Mouse (Mus musculus) megakaryocyte-erythroid progenitor cell, adult 5-6 weeks (primary cell): ENCODE results near the gene Gpr142. TPM values are rescaled to one million over a fixed set of nuclear protein-coding genes. Genes with fewer than 3 reads are reported as not detected.
A peak's percentile ranks its signal among the peaks of the same experiment; 100 is the strongest.

Experiments used
- ATAC-seq: replicated peaks from 2 replicates; pipeline ENCODE4 v1.8.0; 2016; ENCODE audit warnings: mild to moderate bottlenecking, inconsistent platforms; ENCODE audit not compliant: severe bottlenecking, poor library complexity, low FRiP score, low TSS enrichment
- total RNA-seq, 2 experiments: library from RNA; stranded (forward) in 1 of 2; stranded (reverse) in 1 of 2; fragments of 200-1000, 215-1000 nt in 1 of 2; fragments of >200 nt in 1 of 2; fragmentation: Nextera tagmentation in 1 of 2; gene quantifications; 2 replicates each; pipeline ENCODE4 v1.2.3; 2014 to 2017

Gene Gpr142
- total RNA-seq, 2 experiments from 2014 or later: not detected

- ATAC-seq: peak; percentile 72
Observed at GRCm38 (mm10) chr11:114829499-114830432, 31.0 kb downstream of the Gpr142 start.

DNA sequence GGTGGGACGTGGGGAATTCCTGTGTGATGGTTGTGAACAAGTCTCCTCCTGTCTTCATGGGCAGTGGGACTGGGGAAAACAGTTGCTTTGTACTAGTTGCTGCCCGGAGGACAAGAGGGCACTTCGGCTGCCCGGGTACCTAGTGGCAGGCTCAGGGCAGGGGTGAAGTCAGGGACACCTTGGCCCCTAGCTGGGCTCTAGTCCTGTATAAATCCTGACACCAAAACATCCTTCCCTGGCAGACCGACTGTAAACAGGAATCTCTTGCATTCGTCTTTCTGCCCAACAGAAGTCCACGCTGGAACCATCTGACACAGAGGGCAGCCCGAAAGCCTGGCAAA is 31.7 kb downstream of the Gpr142 start:
- no peak for ATAC-seq

DNA sequence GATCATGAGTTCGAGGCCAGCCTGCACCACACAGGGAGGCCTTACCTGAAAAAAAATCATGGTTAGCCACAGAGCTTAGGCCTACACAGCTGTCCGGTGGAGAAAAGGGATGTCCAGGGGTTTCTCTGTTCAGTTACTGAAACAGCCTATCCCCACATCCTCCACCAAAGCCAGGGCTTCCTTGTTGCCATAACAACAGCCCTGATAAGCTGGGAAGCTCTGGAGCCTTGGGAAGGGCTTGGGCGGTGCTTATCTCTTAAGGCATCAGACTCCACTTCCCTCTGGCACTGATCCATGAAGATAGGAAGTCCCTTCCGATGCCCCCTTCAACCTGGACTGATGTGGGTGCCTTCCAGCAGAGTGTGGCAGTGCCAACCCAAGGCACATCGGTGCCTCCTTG is 34.4 kb downstream of the Gpr142 start:
- ATAC-seq: no peak

DNA sequence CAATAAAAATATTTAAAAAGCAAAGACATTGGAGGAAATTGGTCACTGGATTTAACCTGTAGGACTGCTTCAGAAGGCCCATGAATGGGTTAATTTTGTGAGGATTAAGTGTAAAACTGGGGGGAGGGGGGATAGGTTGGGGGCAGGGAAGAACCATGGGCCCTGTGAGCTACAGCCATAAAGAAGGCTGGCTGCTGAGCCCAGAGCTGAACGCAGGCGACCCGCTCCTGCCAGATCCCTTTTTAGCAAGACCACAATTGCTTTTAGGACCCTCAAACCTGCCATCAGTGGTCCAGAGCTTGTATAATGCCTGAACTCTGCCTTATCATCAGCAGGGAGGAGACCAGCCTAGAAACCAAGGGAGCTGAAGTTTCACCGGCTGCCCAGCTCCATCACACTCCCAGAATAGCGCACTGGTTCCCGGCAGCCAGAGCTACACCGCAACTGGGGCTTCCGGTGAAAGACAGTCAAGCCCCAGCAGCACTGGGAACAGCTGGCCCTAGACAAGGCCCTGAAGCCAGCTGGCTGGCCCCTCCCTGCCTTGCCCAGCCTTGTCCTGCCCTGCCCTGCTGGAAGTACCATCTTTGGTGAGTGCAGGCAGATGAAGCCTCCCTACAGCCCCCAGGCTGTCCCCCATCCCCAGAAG is 45.2 kb downstream of the Gpr142 start:
- ATAC-seq: 0 out of 2 replicates have a peak, but pooled peaks have one; percentile 11

GRCm38 (mm10) chr11:114844464-114845220 is 45.9 kb downstream of the Gpr142 start:
- no peak for ATAC-seq

- no peak for ATAC-seq
Observed at GRCm38 (mm10) chr11:114846336-114846735, 47.6 kb downstream of the Gpr142 start.

GRCm38 (mm10) chr11:114847008-114847407 is 48.3 kb downstream of the Gpr142 start:
- no peak for ATAC-seq

GRCm38 (mm10) chr11:114849572-114849971 is 50.8 kb downstream of the Gpr142 start:
- ATAC-seq: no peak

- ATAC-seq: no peak
Observed at GRCm38 (mm10) chr11:114850066-114850451, 51.3 kb downstream of the Gpr142 start.

DNA sequence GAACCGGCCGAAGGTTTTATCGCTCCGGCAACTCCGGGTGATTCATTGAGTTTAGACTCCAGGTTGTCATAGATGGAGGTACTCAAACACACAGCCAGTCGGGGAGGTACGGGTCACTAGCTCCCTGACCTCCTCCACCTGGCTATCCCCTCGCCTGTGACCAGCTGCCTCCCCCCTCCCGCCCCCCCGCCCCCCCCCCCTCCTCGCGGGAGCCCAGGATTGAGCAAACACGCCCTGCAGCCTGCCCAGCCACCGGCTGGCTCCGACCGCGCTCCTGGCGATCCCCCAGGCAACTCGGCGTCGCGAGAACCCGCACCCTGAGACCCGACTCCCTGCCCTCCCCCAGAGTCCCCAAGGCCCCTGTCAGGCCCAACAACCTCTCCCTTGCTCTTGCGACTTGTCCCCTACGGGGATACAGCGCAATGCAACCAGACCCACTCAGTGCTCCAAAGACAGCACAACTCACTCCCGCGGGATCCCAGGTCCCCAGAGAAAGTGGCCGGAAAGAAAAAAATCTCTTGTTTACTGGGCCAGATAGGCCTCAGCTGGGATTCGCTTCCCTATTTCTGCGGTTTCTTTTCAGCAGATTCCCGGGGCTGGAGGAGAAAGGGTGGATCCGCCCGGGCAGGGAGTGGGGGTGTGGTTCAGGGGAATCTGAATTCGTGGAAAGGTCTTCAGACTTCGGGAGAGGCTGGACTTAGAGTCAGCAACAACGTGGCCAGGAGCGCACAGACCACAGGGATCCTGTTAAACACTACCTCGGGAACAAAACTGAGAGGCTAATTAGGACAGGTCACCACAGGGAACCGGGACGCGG is 51.9 kb downstream of the Gpr142 start, which contains the start of gene Gprc5c:
Gprc5c (plus strand) TSS at position 701 of the 817 bp plus-strand sequence.
- no peak for ATAC-seq

DNA sequence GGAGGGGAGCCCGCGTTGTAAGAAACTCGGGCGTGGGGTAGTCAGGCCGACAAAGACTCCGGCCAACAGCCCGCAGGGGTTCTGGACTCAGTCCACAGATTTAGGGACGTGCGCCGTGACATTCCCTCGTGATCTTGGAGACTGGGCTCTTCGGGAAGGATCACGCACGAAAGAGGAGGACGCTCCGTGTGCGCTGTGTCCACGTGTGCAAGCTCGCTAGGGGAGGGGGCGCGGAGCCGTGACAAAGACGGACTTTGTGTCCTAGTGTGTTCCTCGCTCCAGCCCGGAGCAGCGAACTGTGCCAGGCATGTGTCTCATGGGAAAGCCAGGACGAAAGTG is 52.5 kb downstream of the Gpr142 start:
- ATAC-seq: no peak

DNA sequence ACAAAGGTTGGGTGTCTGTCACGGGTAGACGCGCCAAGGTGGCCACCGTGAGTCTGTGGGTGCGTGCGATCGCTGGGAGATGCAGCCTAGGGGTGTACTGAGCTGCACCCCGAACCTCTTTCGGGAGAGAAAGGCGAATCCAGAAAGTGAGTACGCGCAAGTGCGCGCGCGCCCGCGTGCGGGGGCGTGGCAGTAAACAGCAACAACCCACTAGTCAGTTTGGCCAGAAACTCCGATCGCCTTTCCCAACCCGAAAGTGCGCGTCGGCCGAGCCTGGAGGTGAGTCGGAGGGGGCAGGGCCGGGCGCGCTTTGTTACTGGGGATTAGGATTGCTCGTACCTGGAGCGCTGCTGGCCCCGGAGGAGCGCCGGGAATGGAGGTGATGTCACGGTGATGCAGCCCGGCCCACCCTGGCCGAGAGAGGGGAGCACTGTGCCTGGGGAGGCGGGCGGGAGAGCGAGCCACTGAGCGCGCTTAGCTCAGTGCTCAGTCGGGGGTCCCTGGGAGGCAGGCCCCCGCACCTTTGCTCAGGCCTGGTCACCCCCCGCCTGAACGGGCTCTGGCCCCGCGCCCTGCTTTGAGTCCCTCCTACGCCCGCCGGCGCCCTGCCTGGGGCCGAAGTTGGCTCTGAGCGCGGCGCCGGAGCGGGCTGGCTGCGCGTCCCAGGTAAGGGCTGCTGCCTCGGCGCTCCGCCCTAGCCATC is 53.0 kb downstream of the Gpr142 start:
- 0 out of 2 replicates have a peak, but pooled peaks have one; percentile 12 for ATAC-seq

DNA sequence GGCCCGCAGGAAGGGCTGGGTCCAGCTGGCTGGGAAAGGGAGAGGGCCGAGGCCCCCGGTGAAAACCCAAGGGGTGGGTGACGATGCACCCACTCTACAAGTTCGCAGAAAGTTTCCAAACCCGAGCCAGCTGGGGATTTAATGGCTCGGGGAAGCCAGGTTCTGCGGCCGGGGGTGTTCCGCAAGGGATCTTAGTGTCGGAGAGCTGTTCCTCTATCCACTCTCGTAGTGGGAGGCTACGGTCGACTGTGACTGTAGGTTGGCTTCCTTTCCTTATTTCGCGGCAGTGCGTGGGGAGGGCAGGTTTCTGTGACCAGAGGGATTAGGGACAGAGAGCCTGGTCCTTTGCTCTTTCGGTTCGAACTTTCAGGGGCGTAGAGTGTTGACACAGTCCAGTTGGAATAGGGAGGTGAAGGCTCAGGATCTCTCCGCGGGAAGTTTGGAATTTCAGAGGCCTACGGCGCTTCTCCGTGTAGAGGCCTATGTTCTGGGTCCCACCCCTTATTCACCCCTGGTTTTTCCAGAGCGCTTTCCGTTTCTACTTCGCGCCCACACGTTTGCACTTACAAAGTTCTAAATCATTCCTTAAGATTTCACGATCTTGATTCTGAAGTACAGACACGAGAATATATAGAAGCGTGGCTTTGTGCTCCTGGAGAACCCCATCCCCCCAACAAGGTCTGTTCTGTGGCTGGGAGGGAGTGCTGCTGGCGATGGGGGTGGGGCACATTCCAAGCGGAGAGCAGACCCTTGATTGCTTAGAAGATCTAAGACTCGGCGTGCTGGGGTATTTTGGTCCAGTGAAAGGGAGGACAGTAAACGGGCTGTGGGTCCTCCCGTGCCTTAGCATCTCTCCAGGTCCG is 53.8 kb downstream of the Gpr142 start:
- ATAC-seq: no peak

DNA sequence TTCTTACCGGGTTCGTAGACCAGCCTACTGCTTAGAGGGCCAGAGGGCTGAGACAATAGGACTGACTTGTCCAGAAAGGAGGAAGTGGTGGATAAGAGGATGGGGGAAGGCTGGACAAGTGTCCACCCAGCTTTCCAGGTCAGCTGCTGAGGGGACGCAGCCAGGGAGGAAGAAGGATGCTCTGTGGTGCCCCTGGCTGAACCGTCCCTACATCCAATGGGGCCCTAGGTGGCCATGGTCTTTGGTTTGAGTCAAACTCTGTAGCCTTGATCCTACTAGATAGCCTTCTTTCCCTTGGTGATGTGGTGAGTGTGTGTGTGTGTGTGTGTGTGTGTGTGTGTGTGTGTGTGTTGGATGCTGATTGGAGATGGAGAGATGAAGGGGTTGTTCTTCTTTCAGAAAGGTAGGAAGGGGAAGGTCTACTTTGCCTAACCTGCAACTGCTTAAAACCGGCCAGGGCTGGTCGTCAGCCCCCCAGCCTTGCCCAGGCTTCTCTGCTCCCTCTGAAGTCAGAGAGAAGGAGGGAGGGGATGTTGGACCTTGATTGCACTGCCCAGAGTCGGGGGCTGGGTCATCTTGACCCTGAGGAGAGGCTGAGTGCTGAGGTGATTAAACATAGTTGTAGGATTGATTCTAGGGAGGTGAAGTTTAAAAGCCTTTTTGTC is 54.6 kb downstream of the Gpr142 start:
- ATAC-seq: no peak

GRCm38 (mm10) chr11:114854581-114854980 is 55.9 kb downstream of the Gpr142 start:
- ATAC-seq: no peak

- no peak for ATAC-seq
Observed at GRCm38 (mm10) chr11:114856125-114856524, 57.4 kb downstream of the Gpr142 start.
